Mouse (Mus musculus) midbrain, embryonic 16.5 days (tissue): ENCODE data around the gene Calcb. TPM values are rescaled to one million over a fixed set of nuclear protein-coding genes. Genes with fewer than 3 reads are reported as not detected.
A peak's percentile ranks its signal among the peaks of the same experiment; 100 is the strongest.

ENCODE experiments used
- ATAC-seq: fragments of 200-750 bp; cut with Nextera tagmentation; 2 replicates; pipeline ENCODE4 v1.8.0; 2017; ENCODE audit warnings: moderate TSS enrichment
- H3K27ac ChIP-seq: fragments of 300-500 bp; sonication (generic); 2 replicates; pipeline ENCODE4 v1.5.1; 2014; ENCODE audit warnings: mild to moderate bottlenecking, low read length, mixed read lengths
- H3K27me3 ChIP-seq: fragments of 300-500 bp; sonication (generic); 2 replicates; pipeline ENCODE4 v1.6.1; 2014; ENCODE audit warnings: low read depth, low read length, mixed read lengths; ENCODE audit not compliant: control insufficient read depth, insufficient read depth
- H3K36me3 ChIP-seq: fragments of 300-500 bp; sonication (generic); 2 replicates; pipeline ENCODE4 v1.6.1; 2014; ENCODE audit warnings: mild to moderate bottlenecking, low read length, moderate library complexity, mixed read lengths; ENCODE audit not compliant: control insufficient read depth, insufficient read depth
- H3K4me1 ChIP-seq: fragments of 300-500 bp; sonication (generic); 2 replicates; pipeline ENCODE4 v1.6.1; 2014; ENCODE audit warnings: mild to moderate bottlenecking, low read length, mixed read lengths; ENCODE audit not compliant: control insufficient read depth, insufficient read depth
- H3K4me2 ChIP-seq: fragments of 300-500 bp; sonication (generic); 2 replicates; pipeline ENCODE4 v1.6.1; 2014; ENCODE audit warnings: mild to moderate bottlenecking, low read length, mixed read lengths
- H3K4me3 ChIP-seq: fragments of 300-500 bp; sonication (generic); 2 replicates; pipeline ENCODE4 v1.5.1; 2014; ENCODE audit warnings: low read depth, mild to moderate bottlenecking, low read length, moderate library complexity, mixed read lengths
- H3K9ac ChIP-seq: fragments of 300-500 bp; sonication (generic); 2 replicates; pipeline ENCODE4 v1.6.1; 2014; ENCODE audit warnings: low read depth, low read length, mixed read lengths
- H3K9me3 ChIP-seq: fragments of 300-500 bp; sonication (generic); replicated peaks from 2 replicates; pipeline ENCODE4 v1.6.1; 2014; ENCODE audit warnings: mild to moderate bottlenecking, low read length, mixed read lengths; ENCODE audit not compliant: control insufficient read depth, poor library complexity, severe bottlenecking
- WGBS: fragments of 180-500 bp; shearing (Covaris S2); extraction: QIAGEN DNeasy Blood & Tissue Kit; methylation state at CpG from one replicate; pipeline ENCODE4 v1.1.7; 2014; 5-methylcytosine and 5-hydroxymethylcytosine counted together
- polyA plus RNA-seq: library from polyadenylated mRNA; unstranded; fragments of >200 nt; fragmentation: Nextera tagmentation; extraction: Ambion mirVana; gene quantifications from 2 replicates; pipeline ENCODE4 v1.2.1, GENCODE M21; 2015

The Calcb gene
- polyA plus RNA-seq, 1 experiment from 2014 or later, result 0.39 TPM

DNA sequence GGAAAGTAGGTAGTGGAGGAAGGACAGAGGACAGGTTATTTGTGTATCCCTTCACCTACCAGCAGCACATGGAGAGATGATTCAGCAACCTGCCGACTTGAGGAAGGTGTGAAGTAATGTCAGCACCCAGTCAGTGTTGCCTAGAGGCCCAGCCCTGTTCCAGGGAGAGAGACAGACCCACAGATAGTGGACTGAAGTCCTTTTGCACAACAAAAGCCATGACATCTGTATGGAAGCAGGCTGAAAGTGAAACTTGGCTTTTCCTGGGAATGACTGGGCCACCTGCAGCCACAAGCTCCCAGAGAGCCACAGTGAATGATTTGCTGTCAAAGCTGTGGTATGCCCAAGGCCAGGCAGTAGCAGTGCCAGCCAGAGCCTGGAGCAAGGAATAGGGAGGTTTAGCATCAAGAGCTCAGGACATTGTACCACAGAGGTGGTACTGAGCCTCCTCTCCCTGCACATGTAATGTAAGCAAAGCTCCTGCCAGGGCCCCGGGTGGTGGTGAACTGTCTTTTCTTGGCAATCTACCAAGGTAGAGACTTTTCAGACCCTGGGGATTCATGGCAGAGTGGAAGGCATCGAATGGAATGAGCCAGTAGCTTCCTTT is 26.3 kb downstream of the Calcb start:
- peaks cover 8% of the 10 kb centered on the region for H3K4me1 ChIP-seq
- H3K27ac ChIP-seq, result no peak overlapping the region
- H3K9me3 ChIP-seq, result no peaks in the 10 kb centered on the region
- H3K9ac ChIP-seq, result no peak overlapping the region
- no peak for ATAC-seq
- 51% methylated on average over 3 of the region's 3 CpGs for WGBS
- no peaks in the 10 kb centered on the region for H3K36me3 ChIP-seq
- H3K4me2 ChIP-seq, result no peak overlapping the region
- no peaks in the 10 kb centered on the region for H3K27me3 ChIP-seq
- H3K4me3 ChIP-seq, result no peak overlapping the region

DNA sequence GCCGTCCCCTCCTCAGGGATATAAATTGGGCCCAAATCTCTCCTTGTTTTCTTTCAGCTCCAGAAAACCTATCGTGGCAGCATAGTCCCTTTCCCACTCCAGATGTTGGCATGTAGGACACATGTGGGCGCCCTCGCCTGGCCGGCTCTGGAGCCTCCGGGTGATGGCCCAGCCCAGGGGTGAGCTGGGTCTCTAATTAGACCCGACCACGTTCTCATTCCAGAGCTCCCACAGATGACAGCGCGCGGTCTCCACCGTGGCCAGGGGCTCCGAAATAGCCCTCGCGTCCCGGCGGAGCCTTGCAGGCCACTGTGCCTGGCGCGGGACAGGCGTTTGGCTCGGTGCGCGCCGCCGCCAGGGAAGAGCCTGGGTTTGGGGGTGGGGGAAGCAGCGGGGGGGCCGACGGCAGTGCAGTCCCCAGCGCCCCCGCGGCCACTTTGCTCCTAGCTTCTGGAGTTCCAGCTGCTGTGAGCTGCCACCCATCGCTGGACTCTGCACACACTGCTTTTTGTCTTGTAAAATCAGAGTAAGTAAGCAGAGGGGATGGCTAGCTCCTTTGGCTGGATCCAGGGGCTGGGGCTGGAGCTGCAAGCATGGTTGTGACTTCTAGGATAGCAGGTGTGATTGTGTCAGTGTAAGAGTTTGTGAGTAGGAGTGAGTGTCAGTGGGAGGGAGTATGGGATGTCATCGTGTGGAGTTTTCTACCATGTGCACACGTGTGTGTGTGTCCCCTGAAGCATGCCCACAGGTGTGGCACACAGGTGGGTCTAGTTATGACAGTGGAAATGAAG is 27.2 kb downstream of the Calcb start:
- peak; percentile 72 for ATAC-seq
- Histone ChIP-seq H3K9ac (peak overlapping the region; percentile 74), H3K36me3 (no peaks in the 10 kb centered on the region), H3K9me3 (no peaks in the 10 kb centered on the region), H3K4me2 (peak overlapping the region; percentile 94), H3K4me1 (peaks cover 8% of the 10 kb centered on the region), H3K4me3 (peak overlapping the region; percentile 48), H3K27ac (no peak overlapping the region), H3K27me3 (no peaks in the 10 kb centered on the region)
- WGBS, result 5% methylated on average over 34 of the region's 34 CpGs

DNA sequence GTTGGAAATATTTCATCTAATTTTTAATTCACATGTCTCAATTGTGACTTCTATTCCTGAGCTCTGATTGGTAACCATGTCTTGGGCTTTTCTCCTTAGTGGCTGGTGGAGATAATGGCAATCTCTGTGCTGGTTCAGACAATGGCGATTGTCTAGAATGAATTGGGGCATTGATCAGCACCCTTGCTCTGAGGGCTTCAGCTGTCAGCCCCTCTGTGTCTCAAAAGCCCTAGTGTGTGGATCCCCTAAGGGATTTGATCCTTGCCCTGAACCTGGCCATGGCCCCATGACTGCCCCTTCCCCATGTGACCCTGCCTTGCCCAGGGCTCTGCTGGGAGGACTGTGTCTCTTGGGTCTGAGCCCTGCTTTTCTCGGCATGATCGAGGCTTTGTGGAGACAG is 29.2 kb downstream of the Calcb start:
- Histone ChIP-seq H3K27me3 (no peaks in the 10 kb centered on the region), H3K27ac (no peak overlapping the region), H3K4me3 (no peak overlapping the region), H3K36me3 (no peaks in the 10 kb centered on the region), H3K9ac (no peak overlapping the region), H3K9me3 (no peaks in the 10 kb centered on the region), H3K4me2 (no peak overlapping the region), H3K4me1 (peaks cover 8% of the 10 kb centered on the region)
- no peak for ATAC-seq
- 59% methylated on average over 3 of the region's 3 CpGs for WGBS

DNA sequence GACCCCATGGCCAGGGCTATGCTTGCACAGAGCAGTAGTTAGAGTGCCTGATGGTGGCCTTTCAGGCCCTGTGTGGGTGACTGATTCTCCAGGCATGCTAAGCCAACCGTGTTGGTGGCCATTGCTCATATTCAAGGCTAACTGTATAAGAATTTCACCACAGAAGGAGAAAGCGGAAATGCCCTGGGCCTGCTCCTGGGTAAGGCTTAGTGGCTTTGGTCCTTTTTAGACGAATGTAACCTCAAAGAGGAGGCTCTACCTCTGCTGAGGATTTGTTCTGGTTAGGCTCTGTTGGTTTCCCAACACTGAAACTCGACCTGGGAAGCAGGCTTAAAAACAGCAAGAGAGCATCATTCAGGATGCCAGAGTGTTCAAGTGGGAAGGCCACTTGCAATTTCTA is 29.8 kb downstream of the Calcb start:
- Histone ChIP-seq H3K27ac (no peak overlapping the region), H3K4me1 (peaks cover 8% of the 10 kb centered on the region), H3K36me3 (no peaks in the 10 kb centered on the region), H3K9me3 (no peaks in the 10 kb centered on the region), H3K9ac (no peak overlapping the region), H3K27me3 (no peaks in the 10 kb centered on the region), H3K4me3 (no peak overlapping the region), H3K4me2 (no peak overlapping the region)
- no peak for ATAC-seq
- WGBS, result 61% methylated on average over 4 of the region's 4 CpGs

DNA sequence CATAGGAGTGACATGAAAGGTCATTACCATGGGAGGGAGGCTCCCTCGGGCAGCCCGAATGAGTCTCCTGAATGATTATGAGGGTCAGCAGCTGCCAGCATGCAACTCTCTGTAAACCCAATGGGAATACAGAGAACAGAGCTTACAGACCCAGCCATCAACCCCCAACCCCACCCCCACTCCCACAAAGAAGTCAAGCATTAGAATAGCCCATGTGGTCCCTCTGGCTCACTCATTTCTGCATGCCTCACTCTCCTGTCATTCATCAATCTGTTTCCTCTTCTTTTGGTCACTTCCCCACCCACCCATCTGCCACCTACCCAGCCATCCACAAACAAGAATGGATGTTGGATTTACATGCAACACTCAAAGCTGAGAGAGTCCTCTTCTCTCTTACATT is 35.0 kb downstream of the Calcb start:
- Histone ChIP-seq H3K4me2 (no peak overlapping the region), H3K9ac (no peak overlapping the region), H3K27me3 (no peaks in the 10 kb centered on the region), H3K4me3 (no peak overlapping the region), H3K36me3 (no peaks in the 10 kb centered on the region), H3K9me3 (no peaks in the 10 kb centered on the region), H3K4me1 (no peaks in the 10 kb centered on the region), H3K27ac (no peak overlapping the region)
- no peak for ATAC-seq
- WGBS, result 51% methylated on average over 2 of the region's 2 CpGs

DNA sequence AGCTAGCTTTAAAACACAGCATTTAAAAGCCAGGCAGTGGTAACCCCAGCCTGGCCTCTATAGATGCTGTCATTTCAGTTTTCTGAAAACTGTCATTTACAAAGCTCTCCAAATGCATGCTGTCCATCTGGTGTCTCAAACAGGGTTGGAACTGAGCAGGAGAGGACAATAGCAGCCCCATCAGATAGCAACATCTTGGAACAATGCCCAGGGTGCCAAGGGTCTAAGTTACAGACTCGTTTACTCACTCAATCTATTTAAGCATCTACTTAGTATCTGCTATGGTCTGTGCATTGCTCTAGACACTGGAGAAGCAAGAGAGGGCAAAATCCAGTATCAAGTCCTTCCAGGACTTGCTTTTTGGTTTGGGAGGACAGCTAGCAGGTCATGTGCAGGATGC is 35.8 kb downstream of the Calcb start:
- no peak overlapping the region for H3K4me3 ChIP-seq
- 28% methylated on average over 1 of the region's 1 CpGs for WGBS
- no peaks in the 10 kb centered on the region for H3K36me3 ChIP-seq
- no peak overlapping the region for H3K9ac ChIP-seq
- H3K27me3 ChIP-seq, result no peaks in the 10 kb centered on the region
- H3K27ac ChIP-seq, result no peak overlapping the region
- no peaks in the 10 kb centered on the region for H3K4me1 ChIP-seq
- H3K9me3 ChIP-seq, result no peaks in the 10 kb centered on the region
- no peak overlapping the region for H3K4me2 ChIP-seq
- no peak for ATAC-seq

DNA sequence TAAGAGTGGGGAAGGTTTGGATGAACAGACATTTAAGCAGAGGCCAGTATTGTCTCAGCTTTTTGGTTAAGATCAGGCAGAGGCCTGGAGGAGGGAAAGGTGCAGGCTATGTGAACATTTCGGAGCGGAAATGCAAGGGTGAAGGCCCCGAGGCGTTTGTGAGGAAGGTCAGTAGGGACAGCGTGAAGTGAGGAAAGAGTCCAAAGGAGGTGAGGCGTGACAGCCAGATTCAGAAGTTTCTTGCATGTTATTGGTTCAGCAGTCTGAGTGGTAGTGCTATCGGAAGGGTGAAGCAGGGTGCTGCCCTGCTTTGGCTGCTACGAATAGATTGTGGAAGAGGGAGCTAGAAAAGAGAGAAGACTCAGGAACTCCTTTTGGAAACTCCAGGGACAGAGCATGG is 36.2 kb downstream of the Calcb start:
- Histone ChIP-seq H3K4me2 (no peak overlapping the region), H3K27ac (no peak overlapping the region), H3K4me3 (no peak overlapping the region), H3K4me1 (no peaks in the 10 kb centered on the region), H3K9me3 (no peaks in the 10 kb centered on the region), H3K36me3 (no peaks in the 10 kb centered on the region), H3K27me3 (no peaks in the 10 kb centered on the region), H3K9ac (no peak overlapping the region)
- no peak for ATAC-seq
- 89% methylated on average over 8 of the region's 8 CpGs for WGBS

DNA sequence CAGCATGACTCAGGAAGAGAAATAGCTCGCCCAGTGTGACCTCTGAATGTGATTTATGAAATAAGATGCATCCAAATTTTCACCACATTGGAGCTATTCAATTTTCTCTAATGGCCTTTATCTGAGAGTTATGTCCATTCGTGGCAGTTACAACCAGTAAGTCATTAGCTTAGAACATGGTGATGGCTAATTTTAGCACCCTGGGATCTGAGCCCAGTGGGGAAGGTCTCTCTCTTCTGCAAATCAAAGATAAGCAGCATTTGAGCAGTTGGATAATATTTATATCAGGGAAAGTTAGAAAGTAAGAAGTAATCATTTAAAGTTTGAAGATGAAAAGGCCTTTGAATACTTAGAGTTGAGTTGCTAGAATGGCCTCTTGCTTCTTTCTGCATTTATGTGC is 44.2 kb downstream of the Calcb start:
- no peaks in the 10 kb centered on the region for H3K27me3 ChIP-seq
- WGBS, result 74% methylated on average over 2 of the region's 2 CpGs
- no peak for ATAC-seq
- H3K4me2 ChIP-seq, result no peak overlapping the region
- no peaks in the 10 kb centered on the region for H3K36me3 ChIP-seq
- no peak overlapping the region for H3K4me3 ChIP-seq
- no peak overlapping the region for H3K9ac ChIP-seq
- H3K4me1 ChIP-seq, result no peaks in the 10 kb centered on the region
- H3K27ac ChIP-seq, result no peak overlapping the region
- no peaks in the 10 kb centered on the region for H3K9me3 ChIP-seq

DNA sequence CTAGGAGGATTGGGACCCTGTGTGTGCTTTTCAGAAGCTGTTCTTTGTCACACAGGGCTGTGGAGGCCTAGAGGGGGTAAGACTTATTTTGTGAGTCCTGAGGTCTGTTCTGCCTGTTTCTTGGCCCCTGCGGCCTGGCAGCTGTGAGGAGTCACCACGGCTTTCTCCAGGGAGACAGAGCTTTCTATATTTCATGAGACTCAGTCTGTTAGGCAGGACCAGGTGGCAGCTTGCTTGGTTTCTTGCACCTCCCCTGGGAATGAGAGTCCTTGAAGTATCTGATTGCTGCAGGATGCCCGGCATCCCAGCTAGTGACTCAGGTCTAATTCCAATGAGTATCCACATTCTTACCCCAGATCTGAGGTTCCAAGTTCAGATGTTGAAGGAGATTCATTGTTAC is 46.8 kb downstream of the Calcb start:
- Histone ChIP-seq H3K9ac (no peak overlapping the region), H3K4me1 (no peaks in the 10 kb centered on the region), H3K27ac (no peak overlapping the region), H3K9me3 (no peaks in the 10 kb centered on the region), H3K4me2 (no peak overlapping the region), H3K27me3 (no peaks in the 10 kb centered on the region), H3K4me3 (no peak overlapping the region), H3K36me3 (no peaks in the 10 kb centered on the region)
- WGBS, result 82% methylated on average over 3 of the region's 3 CpGs
- ATAC-seq, result no peak
